Mouse (Mus musculus): ENCODE results near the gene Cdh13. TPM values are rescaled to one million over a fixed set of nuclear protein-coding genes. Genes with fewer than 3 reads are reported as not detected.

The Cdh13 gene
- polyA plus RNA-seq, 1 experiment from 2014 or later: 63.9 TPM

DNA sequence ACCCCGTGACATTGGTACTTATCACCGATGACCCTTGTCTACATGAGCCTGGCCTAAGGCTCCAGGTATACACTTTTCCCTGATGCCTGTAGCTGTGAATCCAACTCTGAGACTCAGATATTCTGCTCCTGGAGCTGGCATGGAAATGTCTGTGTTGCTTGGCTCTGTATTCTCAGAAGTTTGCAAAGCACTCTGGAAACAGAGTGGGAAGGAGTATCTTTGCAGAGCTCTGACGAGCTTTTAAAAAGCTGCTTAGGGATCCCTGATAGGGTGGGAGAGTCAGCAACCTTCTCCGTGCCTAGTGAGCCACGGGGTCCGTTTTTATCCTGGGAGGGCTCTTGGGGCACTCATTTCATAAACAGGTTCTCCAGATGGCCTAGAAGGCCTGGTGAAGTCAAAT is 526.1 kb downstream of the Cdh13 start:
- ATAC-seq (replicated peaks; ENCODE audit: insufficient number of reproducible peaks, insufficient read depth, low FRiP score, low read depth): no peak
- Histone ChIP-seq H3K4me3 (no peak overlapping the region), H3K27ac (no peak overlapping the region), H3K36me3 (no peaks in the 10 kb centered on the region), H3K4me2 (no peak overlapping the region), H3K9me3 (replicated peaks) (no peaks in the 10 kb centered on the region), H3K9ac (no peak overlapping the region), H3K4me1 (replicated peaks) (no peaks in the 10 kb centered on the region), H3K27me3 (no peaks in the 10 kb centered on the region)
- WGBS: 60% methylated on average over 6 of the region's 6 CpGs

DNA sequence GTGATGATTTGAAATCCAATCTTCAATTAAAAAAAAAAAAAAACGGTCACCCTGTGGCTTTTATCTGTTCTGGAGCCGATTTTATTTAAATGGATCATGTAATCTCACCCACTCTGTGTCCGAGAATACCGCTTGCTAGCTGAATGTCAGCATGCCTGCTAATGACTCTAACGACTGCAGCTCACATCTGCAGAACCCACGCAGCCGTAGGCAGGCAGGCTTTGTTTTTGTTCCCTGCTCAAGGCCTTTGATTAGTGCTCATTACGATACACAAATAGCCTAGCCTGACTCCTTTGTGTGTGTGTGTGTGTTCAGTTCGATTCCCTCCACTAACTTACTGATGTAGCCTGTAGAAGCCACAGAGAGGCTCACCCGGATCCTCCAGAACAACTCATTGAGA is 531.5 kb downstream of the Cdh13 start:
- Histone ChIP-seq H3K27me3 (no peaks in the 10 kb centered on the region), H3K4me3 (no peak overlapping the region), H3K4me1 (replicated peaks) (peaks cover 3% of the 10 kb centered on the region; the same call in 1 of the 2 replicates), H3K4me2 (no peak overlapping the region), H3K9ac (no peak overlapping the region), H3K36me3 (no peaks in the 10 kb centered on the region), H3K27ac (no peak overlapping the region), H3K9me3 (replicated peaks) (no peaks in the 10 kb centered on the region)
- WGBS: 71% methylated on average over 10 of the region's 10 CpGs
- ATAC-seq (replicated peaks; ENCODE audit: insufficient number of reproducible peaks, insufficient read depth, low FRiP score, low read depth): no peak

DNA sequence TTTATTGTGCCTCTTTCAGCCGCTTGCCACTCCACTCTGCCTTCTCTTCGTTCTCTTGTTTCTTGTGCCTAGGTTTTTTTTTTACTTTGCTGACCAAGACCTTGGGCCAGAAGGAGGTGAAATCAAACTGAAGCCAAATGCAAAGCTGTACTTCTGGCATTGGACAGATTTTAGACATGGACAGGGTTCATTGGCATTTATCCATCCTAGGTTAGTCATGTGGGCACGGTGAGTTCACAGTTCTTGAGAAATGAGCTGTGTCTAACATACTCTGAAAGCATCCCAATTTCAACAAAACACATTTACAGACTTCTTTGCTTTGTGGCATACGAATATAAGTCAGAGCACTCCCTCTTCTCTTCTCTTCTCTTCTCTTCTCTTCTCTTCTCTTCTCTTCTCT is 543.2 kb downstream of the Cdh13 start:
- H3K27ac ChIP-seq: no peak overlapping the region
- H3K4me2 ChIP-seq: no peak overlapping the region
- H3K4me1 ChIP-seq (replicated peaks): no peaks in the 10 kb centered on the region
- 84% methylated on average over 4 of the region's 4 CpGs for WGBS
- ATAC-seq (replicated peaks; ENCODE audit: insufficient number of reproducible peaks, insufficient read depth, low FRiP score, low read depth): no peak
- no peaks in the 10 kb centered on the region for H3K9me3 ChIP-seq (replicated peaks)
- H3K27me3 ChIP-seq: no peaks in the 10 kb centered on the region
- no peak overlapping the region for H3K9ac ChIP-seq
- no peaks in the 10 kb centered on the region for H3K36me3 ChIP-seq
- no peak overlapping the region for H3K4me3 ChIP-seq

DNA sequence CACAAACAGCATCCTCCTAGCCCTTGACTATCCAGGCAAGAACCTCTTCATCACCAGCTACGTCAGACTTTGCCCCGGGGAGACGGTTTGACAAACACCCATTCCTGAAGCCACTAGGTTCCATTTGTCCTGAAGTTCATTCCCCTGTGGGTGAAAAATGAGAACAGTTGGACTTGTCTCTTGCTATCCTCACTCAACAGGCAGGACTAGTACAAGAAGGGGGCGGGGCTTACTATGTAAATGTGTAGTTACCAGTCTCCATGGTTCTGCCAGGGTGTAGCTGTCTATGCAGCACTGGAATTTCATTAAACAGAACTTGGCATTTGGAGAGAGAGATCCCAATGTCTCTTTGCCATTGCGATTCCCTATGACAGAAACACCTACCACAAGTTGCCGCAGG is 544.2 kb downstream of the Cdh13 start:
- Histone ChIP-seq H3K4me1 (replicated peaks) (no peaks in the 10 kb centered on the region), H3K4me2 (no peak overlapping the region), H3K27me3 (no peaks in the 10 kb centered on the region), H3K27ac (no peak overlapping the region), H3K9me3 (replicated peaks) (no peaks in the 10 kb centered on the region), H3K9ac (no peak overlapping the region), H3K4me3 (no peak overlapping the region), H3K36me3 (no peaks in the 10 kb centered on the region)
- no peak for ATAC-seq (replicated peaks; ENCODE audit: insufficient number of reproducible peaks, insufficient read depth, low FRiP score, low read depth)
- WGBS: 90% methylated on average over 6 of the region's 6 CpGs

DNA sequence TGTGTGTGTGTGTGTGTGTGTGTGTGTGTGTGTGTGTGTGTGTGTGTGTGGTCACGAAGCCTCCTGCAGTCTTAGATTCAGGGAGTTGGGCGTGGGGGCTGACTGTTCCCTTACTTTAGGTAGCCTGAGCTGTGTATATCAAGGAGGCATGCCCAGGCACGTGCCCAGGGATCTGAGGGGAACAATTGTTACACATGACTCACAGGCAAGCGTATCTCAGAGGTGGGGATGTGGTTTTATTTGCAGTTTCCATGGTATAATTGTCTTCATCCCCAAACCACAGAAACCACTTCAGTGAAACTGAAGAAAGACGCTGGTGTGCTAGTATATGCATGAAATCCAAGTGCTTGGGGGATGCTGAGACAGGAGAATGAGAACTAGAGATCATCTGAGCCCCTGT is 546.8 kb downstream of the Cdh13 start:
- no peaks in the 10 kb centered on the region for H3K9me3 ChIP-seq (replicated peaks)
- 64% methylated on average over 5 of the region's 5 CpGs for WGBS
- no peak overlapping the region for H3K27ac ChIP-seq
- H3K4me1 ChIP-seq (replicated peaks): no peaks in the 10 kb centered on the region
- H3K4me2 ChIP-seq: no peak overlapping the region
- no peaks in the 10 kb centered on the region for H3K27me3 ChIP-seq
- no peaks in the 10 kb centered on the region for H3K36me3 ChIP-seq
- no peak for ATAC-seq (replicated peaks; ENCODE audit: insufficient number of reproducible peaks, insufficient read depth, low FRiP score, low read depth)
- no peak overlapping the region for H3K9ac ChIP-seq
- H3K4me3 ChIP-seq: no peak overlapping the region

DNA sequence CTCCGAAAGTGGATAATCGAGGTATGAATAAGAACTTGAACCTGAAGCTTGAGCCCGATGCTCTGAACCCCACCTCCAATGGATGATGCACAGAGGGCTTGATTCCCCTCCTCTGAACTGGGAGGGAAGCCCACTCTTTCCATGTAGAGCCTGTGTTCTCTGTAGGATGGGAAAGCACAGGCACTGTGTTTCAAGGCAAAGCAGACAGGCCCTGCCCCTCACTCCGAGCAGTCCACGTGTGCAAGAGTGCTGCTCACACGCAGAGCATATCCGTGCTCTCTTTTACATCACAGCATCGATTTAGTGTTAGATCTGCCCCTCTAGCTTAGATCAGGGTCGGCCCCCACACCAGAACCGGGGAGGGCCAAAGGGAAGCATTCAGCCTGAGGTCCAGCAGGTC is 547.5 kb downstream of the Cdh13 start:
- no peak for ATAC-seq (replicated peaks; ENCODE audit: insufficient number of reproducible peaks, insufficient read depth, low FRiP score, low read depth)
- Histone ChIP-seq H3K36me3 (no peaks in the 10 kb centered on the region), H3K9ac (no peak overlapping the region), H3K4me2 (no peak overlapping the region), H3K27ac (no peak overlapping the region), H3K27me3 (no peaks in the 10 kb centered on the region), H3K9me3 (replicated peaks) (no peaks in the 10 kb centered on the region), H3K4me3 (no peak overlapping the region), H3K4me1 (replicated peaks) (no peaks in the 10 kb centered on the region)
- 80% methylated on average over 10 of the region's 10 CpGs for WGBS

DNA sequence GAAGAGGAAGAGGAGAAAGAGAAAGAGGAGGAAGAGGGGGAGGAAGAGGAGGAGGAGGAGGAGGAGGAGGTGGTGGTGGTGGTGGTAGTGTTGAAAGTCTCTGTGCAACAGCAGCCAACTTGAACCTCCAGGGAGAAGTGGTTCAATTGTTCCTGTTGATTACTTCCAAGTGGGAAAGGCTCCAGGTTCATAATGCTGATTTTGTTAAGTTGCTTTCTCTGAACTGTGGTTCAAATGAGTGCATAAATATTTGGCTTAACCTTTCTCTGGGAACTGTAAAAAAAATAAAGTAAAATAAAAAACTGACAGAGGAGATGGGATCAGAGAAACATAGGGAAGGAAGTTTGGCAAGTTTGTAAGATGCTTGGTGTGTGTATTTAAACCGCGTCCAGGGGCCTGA is 555.3 kb downstream of the Cdh13 start:
- no peak for ATAC-seq (replicated peaks; ENCODE audit: insufficient number of reproducible peaks, insufficient read depth, low FRiP score, low read depth)
- Histone ChIP-seq H3K4me1 (replicated peaks) (no peaks in the 10 kb centered on the region), H3K9ac (no peak overlapping the region), H3K27me3 (no peaks in the 10 kb centered on the region), H3K27ac (no peak overlapping the region), H3K4me2 (no peak overlapping the region), H3K36me3 (no peaks in the 10 kb centered on the region), H3K4me3 (no peak overlapping the region), H3K9me3 (replicated peaks) (no peaks in the 10 kb centered on the region)
- 80% methylated on average over 2 of the region's 2 CpGs for WGBS

DNA sequence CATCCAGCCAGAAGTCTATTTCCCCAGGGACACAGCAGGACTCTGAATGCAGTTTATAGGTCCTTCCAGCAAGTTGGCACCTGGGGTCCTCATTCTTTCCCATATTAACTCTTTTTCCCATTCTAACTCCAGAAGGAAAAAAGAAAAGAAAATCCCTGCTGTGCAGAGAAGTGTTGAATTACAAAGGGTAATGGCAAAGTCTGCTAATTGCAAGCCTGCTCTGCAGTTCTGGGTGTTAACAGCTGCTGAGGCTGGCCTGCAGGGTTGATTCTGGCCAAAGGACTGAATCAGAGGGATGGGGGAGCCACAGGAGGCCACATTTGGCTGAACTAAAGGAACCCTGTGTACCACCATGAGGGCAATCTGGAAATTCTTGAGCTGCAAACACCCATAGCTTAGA is 562.2 kb downstream of the Cdh13 start:
- Histone ChIP-seq H3K4me3 (no peak overlapping the region), H3K27me3 (no peaks in the 10 kb centered on the region), H3K36me3 (no peaks in the 10 kb centered on the region), H3K27ac (no peak overlapping the region), H3K4me1 (replicated peaks) (0 out of 2 replicates have a peak, but pooled peaks cover 2% of the 10 kb centered on the region), H3K9me3 (replicated peaks) (no peaks in the 10 kb centered on the region), H3K9ac (no peak overlapping the region), H3K4me2 (no peak overlapping the region)
- no peak for ATAC-seq (replicated peaks; ENCODE audit: insufficient number of reproducible peaks, insufficient read depth, low FRiP score, low read depth)

DNA sequence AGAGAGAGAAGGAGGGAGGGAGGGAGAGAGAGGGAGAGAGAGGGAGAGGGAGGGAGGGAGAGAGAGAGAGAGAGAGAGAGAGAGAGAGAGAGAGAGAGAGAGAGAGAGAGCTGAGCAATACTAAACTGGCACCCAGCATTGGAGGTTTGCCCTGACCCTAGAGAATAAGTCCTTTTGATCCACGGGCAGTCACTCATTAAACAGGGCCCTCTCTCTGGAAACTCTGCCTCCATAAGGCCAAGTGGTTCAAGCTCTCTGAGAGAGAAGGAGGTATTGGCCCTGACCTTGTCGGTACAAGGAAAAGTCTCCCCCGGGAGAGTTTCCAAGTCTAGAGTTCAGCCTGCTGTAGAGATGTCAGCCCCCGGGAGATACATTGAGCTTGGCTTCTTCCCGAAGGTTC is 564.5 kb downstream of the Cdh13 start:
- H3K9ac ChIP-seq: no peak overlapping the region

DNA sequence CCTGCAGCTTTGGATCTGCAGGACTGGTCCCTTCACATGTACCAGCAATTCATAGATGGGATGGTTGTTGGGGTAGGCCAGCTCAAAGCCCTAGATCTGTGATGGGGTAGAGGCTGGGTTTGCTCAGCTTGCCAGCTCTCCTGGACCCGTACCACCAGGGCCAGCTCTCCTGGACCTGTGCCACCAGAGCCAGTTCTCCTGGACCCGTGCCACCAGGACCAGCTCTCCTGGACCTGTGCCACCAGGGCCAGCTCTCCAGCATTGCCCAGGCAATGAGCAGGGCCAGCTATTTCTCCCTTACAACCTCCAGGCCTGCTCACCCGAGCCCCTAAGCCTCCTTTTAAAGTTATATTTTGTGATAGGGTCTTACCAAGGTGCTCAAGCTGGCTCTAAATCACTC is 566.0 kb downstream of the Cdh13 start:
- Histone ChIP-seq H3K4me2 (no peak overlapping the region), H3K9me3 (replicated peaks) (no peaks in the 10 kb centered on the region), H3K27ac (no peak overlapping the region), H3K4me3 (no peak overlapping the region), H3K4me1 (replicated peaks) (0 out of 2 replicates have a peak, but pooled peaks cover 2% of the 10 kb centered on the region), H3K27me3 (no peaks in the 10 kb centered on the region), H3K36me3 (no peaks in the 10 kb centered on the region), H3K9ac (no peak overlapping the region)
- 55% methylated on average over 3 of the region's 3 CpGs for WGBS
- no peak for ATAC-seq (replicated peaks; ENCODE audit: insufficient number of reproducible peaks, insufficient read depth, low FRiP score, low read depth)

More for the DNA sequence above, 564.5 kb downstream of the Cdh13 start:
- Histone ChIP-seq H3K27ac (no peak overlapping the region), H3K4me3 (no peak overlapping the region), H3K27me3 (no peaks in the 10 kb centered on the region), H3K9me3 (replicated peaks) (no peaks in the 10 kb centered on the region), H3K4me1 (replicated peaks) (0 out of 2 replicates have a peak, but pooled peaks cover 2% of the 10 kb centered on the region), H3K36me3 (no peaks in the 10 kb centered on the region), H3K4me2 (no peak overlapping the region)
- 48% methylated on average over 5 of the region's 5 CpGs for WGBS
- no peak for ATAC-seq (replicated peaks; ENCODE audit: insufficient number of reproducible peaks, insufficient read depth, low FRiP score, low read depth)

DNA sequence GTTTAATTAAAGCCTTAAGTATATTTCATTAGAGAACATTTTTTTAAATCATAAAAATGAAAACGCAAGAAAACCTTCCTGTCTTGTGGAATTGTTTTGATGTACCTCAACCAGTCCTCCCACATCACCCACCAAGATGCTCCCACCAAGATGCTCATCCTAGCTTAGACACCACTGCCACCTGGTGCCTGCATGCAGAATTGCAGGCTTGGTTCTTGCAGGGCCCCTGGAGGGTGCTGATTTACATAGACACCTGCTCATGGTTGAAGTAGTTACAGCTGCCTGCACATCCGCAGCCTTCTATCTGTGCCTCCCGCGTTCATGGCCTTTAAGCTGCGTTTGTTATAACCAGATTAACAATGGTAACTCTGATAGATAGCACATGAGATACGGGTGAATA is 566.8 kb downstream of the Cdh13 start:
- Histone ChIP-seq H3K4me2 (no peak overlapping the region), H3K4me3 (no peak overlapping the region)
- ATAC-seq (replicated peaks; ENCODE audit: insufficient number of reproducible peaks, insufficient read depth, low FRiP score, low read depth): no peak

DNA sequence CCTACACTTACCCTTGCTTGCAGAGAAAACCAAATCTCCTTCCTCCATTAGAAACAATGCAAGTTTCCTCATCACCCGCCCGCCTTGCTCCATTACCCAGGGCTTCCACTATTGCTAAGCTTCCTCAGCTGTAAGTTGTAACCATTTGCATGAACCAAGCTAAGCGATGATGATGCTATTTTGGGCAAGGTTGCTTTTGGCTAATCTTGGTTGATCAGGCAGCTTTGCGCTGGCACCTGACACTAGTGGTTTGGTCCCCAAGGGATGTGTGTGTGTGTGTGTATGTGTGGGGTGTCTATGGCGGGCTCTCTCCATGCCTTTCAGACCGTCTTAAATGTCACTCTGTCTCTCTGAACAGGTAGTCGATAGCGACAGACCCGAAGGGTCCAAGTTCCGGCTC is 567.8 kb downstream of the Cdh13 start:
- no peaks in the 10 kb centered on the region for H3K9me3 ChIP-seq (replicated peaks)
- H3K36me3 ChIP-seq: no peaks in the 10 kb centered on the region
- no peak overlapping the region for H3K27ac ChIP-seq
- no peaks in the 10 kb centered on the region for H3K27me3 ChIP-seq
- H3K4me2 ChIP-seq: no peak overlapping the region
- ATAC-seq (replicated peaks; ENCODE audit: insufficient number of reproducible peaks, insufficient read depth, low FRiP score, low read depth): no peak
- no peak overlapping the region for H3K9ac ChIP-seq
- H3K4me1 ChIP-seq (replicated peaks): 0 out of 2 replicates have a peak, but pooled peaks cover 2% of the 10 kb centered on the region
- no peak overlapping the region for H3K4me3 ChIP-seq
- 86% methylated on average over 10 of the region's 10 CpGs for WGBS

More for the DNA sequence above, 566.8 kb downstream of the Cdh13 start:
- no peak overlapping the region for H3K27ac ChIP-seq
- H3K9ac ChIP-seq: no peak overlapping the region
- no peaks in the 10 kb centered on the region for H3K27me3 ChIP-seq
- no peaks in the 10 kb centered on the region for H3K9me3 ChIP-seq (replicated peaks)
- 21% methylated on average over 6 of the region's 6 CpGs for WGBS
- H3K36me3 ChIP-seq: no peaks in the 10 kb centered on the region
- 0 out of 2 replicates have a peak, but pooled peaks cover 2% of the 10 kb centered on the region for H3K4me1 ChIP-seq (replicated peaks)

Data from heart, embryonic 15.5 days (tissue).